Mouse (Mus musculus) v-Abl transformed pro-B cells (cell line): ENCODE measurements around the gene Mpp6.

Source experiments
- in situ Hi-C, 2 experiments: fragments of 400-800 bp; cut with MboI; formaldehyde crosslinking; loops; one replicate each; pipeline ENCODE4 v1.15.1; 2025; ENCODE audit not compliant: unreplicated experiment in 2 of 2

The Mpp6 gene

DNA sequence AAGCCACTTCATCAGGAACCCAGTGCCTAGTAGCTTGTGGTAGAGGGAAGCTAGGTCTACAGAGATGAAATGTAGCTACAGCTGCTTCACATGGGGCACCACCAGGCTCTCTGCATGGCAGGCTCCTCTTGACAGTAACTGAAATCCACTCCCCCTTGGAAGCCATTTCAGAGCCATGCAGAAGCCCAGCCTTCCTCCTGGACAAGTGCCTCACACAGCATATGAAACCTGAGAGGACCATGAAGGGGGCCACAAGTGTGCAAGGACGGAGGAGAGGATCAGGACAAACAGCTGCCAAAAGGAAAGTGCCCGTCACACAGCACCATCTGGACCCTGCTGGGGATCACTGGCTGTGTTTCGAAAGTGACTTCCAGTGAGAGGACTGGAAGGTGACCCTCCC is 108.6 kb downstream of the Mpp6 start:
- in situ Hi-C loops: no loop called here

DNA sequence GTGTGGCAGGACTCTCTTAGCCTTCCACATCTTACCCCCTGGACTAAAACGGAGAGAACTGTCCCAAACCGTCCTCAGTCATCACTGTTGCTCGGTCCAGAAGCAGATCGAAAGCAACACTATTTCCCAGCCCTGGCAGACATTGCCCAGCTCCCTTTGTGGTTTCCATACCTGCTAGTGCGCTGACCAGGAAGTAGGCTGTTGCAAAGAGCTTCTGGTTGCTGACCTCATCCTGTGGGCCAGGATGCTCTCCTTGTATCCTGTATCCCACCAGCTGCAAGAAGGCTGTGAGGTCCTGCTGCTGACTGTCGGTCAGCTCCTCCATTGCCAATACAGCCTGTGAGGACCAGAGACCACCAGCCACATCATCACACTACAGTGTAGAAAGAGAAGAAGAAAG is 109.0 kb downstream of the Mpp6 start:
- in situ Hi-C loops: no loop called here

DNA sequence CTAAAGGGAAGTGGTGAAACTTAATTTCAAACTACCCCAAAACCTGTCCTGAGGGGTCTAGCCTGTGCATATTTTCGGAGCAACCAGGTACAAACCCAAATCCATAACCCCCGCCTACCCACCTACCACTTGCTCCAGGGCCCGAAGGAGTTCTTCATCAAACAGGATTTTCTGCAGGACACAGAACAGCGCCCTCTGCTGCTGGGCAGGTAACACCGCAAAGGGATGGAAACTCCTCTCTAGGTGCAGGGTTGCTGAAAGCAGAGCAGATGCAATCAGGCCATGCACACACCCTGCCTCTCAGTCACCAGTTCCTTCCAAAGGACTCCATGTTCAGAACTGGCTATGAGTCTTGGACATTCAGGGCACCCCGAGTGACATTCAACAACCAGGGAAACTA is 110.8 kb downstream of the Mpp6 start:
- in situ Hi-C loops: no loop called here

DNA sequence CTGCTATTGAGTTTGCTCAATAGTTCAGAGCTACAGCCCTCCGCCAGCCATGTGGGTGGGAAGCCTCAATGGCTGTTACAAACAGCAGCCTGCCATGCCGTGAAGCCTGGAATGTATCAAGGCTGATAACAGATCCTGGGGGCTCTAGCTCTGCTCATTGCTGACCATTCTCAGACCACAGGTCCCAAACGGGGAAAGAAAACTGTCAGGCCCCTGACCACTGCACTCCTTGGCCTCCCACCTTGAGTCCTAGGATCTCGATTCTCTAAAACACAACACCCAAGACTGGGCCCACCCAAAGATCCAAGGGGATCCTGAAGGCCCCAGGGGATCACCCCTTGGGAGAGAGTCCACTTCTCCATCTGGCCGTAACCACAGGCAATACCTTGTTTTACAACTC is 112.3 kb downstream of the Mpp6 start:
- in situ Hi-C loops: no loop called here

DNA sequence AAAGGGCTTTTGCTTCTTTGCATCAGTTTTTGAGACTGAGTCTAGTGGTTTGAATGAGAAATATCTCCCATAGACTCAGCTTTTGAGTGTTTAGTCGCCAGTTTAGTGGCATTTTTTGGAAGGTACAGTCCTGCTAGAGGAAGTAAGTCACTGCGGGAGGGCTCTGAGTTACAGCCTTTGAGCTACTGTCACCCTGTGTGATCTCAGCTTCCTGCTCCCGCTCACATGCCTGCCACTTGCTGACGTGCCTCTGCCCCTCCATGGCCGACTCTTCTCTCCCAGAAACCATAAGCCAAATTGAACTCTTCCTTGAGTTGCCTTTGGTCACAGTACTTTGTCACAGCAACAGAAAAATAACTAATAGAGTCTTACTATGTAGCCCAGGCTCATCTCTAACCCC is 112.9 kb downstream of the Mpp6 start:
- in situ Hi-C loops: no loop called here

DNA sequence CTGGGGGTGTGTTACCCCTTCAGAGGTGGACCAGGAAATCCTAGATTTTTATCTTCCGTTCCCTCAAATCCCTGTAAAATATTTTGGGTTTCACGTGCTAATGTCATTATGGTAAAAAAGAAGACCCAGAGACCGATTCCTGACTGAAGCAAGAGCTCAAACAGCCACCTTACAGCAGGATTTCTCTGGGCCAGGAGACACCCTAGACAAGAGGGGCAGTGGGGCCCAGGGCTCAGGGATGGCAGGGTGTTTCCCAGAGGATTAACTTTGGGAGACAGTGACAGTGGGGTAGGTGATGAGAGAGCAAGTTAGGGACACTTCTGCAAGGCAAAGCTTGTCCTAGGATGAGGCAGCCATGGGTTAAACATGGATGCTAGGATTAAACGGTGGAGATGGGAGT is 113.6 kb downstream of the Mpp6 start:
- in situ Hi-C loops: no loop called here

DNA sequence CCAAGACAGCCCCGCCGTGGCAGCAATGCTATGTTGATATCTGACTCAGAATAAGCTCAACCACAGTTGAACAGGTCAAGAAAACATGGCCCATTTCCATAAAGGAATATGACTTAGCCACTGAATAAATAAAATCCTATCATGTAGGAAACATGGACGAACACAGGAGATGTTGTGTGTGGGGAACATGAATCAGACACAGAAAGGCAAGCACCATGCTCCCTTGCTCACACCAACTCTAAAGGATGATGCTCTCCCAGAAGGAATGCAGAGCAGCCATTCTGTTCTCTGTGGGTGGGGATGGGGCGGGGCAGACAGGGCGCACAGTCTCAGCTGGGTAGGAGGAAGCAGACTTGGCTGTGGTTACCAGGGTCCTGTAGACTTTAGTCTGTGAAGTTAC is 115.2 kb downstream of the Mpp6 start:
- in situ Hi-C loops: no loop called here

DNA sequence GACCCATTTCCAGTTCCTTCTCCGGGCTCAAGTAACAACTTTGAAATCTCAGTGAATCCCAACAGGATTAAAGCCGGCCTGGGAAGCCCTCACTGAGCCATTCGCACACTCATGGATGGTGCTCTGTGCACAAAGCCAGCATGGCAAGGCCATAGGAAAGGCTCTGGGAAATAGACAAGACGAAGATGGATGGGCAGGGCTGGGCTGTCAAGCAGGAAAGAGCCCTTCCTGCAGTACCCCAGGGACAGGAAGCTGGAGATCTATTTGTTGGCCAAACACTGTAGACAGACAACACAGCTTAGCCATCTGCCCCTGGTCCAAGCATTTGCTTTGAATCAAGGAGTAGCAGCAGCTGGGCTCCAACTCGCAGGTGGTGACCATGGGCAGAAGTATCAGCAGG is 118.1 kb downstream of the Mpp6 start:
- in situ Hi-C loops: no loop called here

DNA sequence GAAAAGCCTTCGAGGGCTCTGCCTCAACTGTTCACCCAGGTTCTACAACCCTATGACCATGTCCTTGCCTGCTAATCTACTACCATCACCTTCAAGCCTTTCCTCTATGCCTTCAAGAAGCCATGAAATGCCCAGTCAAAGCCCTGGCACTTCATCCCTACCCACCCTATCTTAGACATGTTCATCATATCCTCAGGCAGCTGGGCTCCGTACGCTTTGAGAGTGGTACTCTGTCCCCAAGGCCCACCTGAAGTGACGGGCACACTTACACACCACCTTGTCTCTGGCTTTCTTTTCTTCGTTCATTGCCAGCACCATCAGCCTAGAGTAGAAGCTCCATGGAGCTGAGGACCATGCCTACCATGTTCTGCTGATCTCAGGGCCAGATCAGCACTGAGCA is 121.2 kb downstream of the Mpp6 start:
- in situ Hi-C loops: no loop called here

DNA sequence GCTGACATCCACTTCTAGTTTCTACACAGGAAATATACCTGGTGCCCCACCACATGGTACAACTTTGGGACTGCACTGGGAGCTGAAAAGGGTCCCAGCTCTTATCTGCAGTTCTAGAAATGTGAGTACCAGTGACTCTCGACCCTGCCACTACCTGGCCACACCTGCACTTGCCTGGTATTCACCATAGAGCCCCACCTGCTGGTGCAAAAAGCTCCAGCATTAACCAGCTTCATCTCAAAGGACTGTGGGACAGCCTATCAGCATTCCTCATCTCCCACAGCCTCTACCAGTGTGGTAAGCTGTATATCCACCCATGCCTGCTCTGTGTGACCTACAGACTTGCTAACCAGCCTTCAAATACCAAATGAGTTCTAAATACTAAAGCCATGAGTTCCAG is 122.9 kb downstream of the Mpp6 start:
- in situ Hi-C loops: no loop called here

DNA sequence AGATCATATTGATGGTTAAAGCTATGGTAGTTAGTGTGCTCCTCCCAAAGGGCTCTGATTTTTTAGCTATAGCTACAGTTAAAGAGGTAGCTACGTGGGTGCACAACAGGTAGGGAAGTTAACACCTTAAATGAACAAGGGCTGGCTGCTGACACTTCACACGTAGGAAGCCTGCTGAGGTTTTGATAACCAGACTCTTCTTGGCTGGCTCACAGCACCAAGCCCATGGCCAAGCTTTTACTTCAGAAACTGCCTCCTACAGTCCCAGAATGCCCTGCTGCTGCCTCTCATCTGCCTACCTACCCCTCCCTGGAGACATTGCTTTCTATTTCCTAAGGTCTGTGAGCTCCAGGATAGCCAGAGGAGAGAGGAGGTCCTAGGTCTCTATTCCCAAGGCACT is 127.9 kb downstream of the Mpp6 start:
- in situ Hi-C loops: no loop called here

DNA sequence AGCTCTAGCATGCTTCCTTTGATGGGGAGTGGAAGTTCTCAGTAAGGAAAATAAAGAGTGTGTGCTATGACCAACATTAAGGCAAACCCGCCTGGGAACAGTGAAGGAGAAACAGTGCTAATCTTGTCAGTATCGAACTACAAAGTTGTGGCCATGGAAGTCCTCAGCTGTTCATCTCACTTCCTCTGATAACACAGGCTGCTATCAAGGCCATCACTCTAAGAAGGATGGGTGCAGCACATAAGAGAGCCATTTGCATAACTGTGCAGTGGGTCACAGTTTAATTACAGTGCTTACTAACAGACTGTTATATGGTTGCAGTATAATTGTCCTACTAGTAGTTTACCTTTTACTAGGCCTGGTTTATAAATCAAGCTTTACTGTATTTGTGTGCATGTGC is 129.9 kb downstream of the Mpp6 start:
- in situ Hi-C loops: no loop called here

DNA sequence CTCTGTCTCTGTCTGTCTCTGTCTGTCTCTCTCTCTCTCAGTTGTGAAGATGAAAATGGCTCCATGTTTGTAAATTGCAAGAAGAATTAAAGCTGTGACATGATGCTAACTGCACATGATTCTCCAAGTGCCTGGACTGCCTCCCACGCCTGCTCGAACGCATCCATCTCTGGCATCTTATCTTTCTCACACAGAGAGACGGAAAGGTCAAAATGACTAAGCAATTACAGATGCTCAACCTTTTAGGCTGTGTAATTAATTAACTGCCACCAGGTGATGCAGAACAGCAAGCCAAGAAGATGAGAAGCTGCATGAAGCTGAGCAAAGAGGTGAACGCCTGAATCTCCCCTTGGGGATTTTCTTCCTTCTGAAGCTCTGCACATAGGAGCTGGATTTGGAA is 130.4 kb downstream of the Mpp6 start:
- in situ Hi-C loops: no loop called here

DNA sequence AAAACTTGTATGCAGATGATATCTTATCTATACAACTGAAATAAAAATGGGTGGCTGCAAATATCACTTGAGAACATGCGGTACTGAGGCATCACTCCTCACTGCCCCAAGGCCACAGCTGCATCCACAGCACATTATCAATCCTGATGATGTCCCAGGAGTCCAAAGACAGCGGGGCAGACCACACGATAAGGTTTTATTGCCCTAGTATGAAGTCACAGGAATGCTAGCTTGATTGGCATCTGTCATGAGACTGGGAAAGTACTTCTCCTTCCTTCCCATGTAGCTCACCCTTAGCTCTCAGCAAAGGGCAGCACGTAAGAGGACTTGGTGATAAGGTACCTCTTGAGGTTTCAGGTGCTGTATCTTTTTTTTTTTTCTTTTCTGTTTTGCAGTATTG is 134.1 kb downstream of the Mpp6 start:
- in situ Hi-C loops: no loop called here

DNA sequence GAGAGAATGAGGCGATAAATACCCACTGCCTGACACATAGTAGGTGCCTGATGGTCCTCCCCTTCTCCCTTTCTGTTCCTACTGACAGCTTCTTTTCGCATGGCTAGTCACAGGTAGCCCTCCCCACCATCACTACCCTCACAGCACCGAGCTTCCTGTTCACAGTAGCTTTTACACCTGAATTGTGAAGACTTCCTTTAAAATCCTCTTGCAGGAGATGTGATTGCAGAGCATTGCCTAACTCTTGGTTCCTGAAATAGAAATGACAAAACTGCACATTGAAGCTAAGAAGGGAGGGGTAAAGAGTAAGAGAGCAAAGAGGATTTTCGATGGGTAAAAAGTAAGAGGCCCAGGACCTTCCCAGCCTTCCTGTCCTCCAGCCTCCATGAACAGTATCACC is 134.9 kb downstream of the Mpp6 start:
- in situ Hi-C loops: no loop called here

DNA sequence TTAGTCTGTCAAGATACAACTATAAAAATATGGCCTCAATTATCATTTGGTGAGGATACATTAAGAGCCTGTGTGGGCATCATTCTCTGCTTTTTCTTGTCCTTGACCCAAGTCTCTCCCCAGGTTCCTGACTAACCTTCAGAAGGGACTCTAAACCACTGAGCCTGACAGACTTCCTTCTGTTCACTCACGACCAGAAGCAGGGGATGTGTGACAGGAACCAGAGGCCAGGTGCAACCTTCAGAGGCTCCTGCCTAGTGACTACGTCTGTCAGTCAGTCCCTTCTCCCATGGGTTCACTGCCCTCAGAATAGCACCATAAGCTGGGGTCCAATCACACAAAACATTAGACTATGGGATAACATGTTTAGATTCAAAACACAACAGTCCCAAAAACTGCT is 137.3 kb downstream of the Mpp6 start:
- in situ Hi-C loops: no loop called here

DNA sequence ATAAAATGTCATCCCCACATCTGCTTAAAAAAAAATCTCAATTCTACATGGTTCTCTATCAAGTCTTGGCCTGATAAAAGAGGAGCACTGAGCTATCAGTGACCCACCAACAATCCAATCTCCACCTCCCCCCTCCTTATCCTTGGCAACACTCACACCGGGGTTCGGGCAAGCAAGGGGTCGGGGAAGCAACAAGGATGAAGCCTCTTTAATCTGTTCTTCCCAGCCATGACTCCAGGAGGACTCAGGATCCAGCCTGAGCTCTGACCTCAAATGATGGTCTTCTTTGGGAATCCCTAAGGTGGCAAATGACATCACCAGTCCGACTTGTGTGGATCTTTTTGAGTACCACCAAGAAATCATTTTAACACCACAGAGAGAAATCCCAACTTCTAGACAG is 137.8 kb downstream of the Mpp6 start:
- in situ Hi-C loops: no loop called here
